Mouse (Mus musculus) frontal cortex, postnatal 14 days (tissue): ENCODE measurements at regions not wholly inside any gene's neighbourhood (a gene's known extent, or its start where the extent isn't known, plus 50 kb on each side); places are given as distances from the start of the nearest gene placed in this dataset.

Experiments
- DNase-seq, 2 experiments: peaks; one replicate each; pipeline ENCODE4 v3.0.0; 2022; ENCODE audit warnings: low spot score in 2 of 2

DNA sequence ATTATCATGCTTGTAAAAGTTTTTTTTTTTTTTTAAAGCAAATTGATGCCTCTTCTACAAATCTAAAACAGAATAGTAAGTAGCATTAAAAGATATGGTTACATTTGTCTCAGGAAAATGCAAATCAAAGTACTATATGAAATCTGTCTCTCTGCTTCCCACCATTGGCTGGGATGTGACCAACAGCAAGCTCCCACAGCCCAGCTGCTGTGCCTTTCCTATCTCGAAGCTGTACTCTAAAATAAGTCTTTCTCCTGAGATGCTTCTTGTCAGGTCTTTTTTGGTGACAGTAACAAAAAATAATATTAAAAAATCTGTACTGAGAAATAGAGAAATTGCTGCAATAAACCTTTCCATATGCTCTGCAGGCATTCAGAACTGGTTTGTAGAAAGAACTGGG lies 646.6 kb upstream of the Nrg3 start:
- DNase-seq: peak; percentile 7 to 12
